Mouse (Mus musculus) ES-Bruce4 (cell line): ENCODE measurements around the gene Ccdc28b.
A peak's percentile ranks its signal among the peaks of the same experiment; 100 is the strongest.

Experiments
- CTCF ChIP-seq: IDR thresholded peaks from one replicate; pipeline ENCODE4 v1.8.1; 2011; ENCODE audit warnings: low read depth, low read length
- POLR2A ChIP-seq: IDR thresholded peaks from one replicate; pipeline ENCODE4 v1.8.1; 2011; ENCODE audit warnings: low read length; ENCODE audit not compliant: insufficient read depth

- TF ChIP-seq CTCF, result peak; percentile 35
- no peak for TF ChIP-seq POLR2A
These were observed 47.8 kb upstream of the Ccdc28b start for GRCm38 (mm10) chr4:129671491-129672082.
